ENCODE assay signal across 13 mouse cellular contexts in genomic region chr1:73242290-73242689, GRCm38 (mm10).
"Had no signal": no experiment of that assay in that cellular context is flagged by ENCODE, and none has a peak within 500 bp of the region (broad histone marks: within the 10 kb centered on the region; RNA-seq: fewer than 3 reads in every experiment).

No protein-coding gene starts in this region.

- H3K27ac ChIP-seq: kidney, embryonic 15.5 days; liver, embryonic 14.5 days; midbrain, embryonic 13.5 days; neural tube, embryonic 13.5 days; stomach, embryonic 15.5 days had no signal

- H3K4me1 ChIP-seq: midbrain, embryonic 13.5 days; neural tube, embryonic 13.5 days; stomach, embryonic 15.5 days had no signal

- H3K9ac ChIP-seq: kidney, embryonic 15.5 days; liver, embryonic 14.5 days; midbrain, embryonic 13.5 days; neural tube, embryonic 13.5 days; stomach, embryonic 15.5 days had no signal

- DNase-seq: kidney, postnatal 14 days; left cerebral cortex, postnatal 4 days; lung, adult 18-20 months; lung, postnatal 36 days; retina, postnatal 1 day; right cerebral cortex, postnatal 4 days; thymus, adult 2 months; thymus, postnatal 36 days had no signal

- H3K4me3 ChIP-seq: kidney, embryonic 15.5 days; midbrain, embryonic 13.5 days; neural tube, embryonic 13.5 days; stomach, embryonic 15.5 days had no signal

- H3K9me3 ChIP-seq: kidney, embryonic 15.5 days; midbrain, embryonic 13.5 days; neural tube, embryonic 13.5 days; stomach, embryonic 15.5 days had no signal

- H3K36me3 ChIP-seq: kidney, embryonic 15.5 days; midbrain, embryonic 13.5 days; neural tube, embryonic 13.5 days; stomach, embryonic 15.5 days had no signal

- ATAC-seq: midbrain, embryonic 13.5 days had no signal

- H3K27me3 ChIP-seq: kidney, embryonic 15.5 days; midbrain, embryonic 13.5 days; neural tube, embryonic 13.5 days; stomach, embryonic 15.5 days had no signal

- H3K4me2 ChIP-seq: kidney, embryonic 15.5 days; midbrain, embryonic 13.5 days; neural tube, embryonic 13.5 days; stomach, embryonic 15.5 days had no signal
